Mouse (Mus musculus) layer of hippocampus, adult 9-10 months (tissue): ENCODE measurements around the gene Rps27rt.
"Not testable (repeated sequence)": the region's sequence is repeated elsewhere in the genome, so short reads cannot be mapped to it uniquely, and the experiment has no call there.

Experiments
- DNase-seq: peaks from one replicate; pipeline ENCODE4 v3.0.0; 2022; ENCODE audit warnings: low spot score

The Rps27rt gene

DNA sequence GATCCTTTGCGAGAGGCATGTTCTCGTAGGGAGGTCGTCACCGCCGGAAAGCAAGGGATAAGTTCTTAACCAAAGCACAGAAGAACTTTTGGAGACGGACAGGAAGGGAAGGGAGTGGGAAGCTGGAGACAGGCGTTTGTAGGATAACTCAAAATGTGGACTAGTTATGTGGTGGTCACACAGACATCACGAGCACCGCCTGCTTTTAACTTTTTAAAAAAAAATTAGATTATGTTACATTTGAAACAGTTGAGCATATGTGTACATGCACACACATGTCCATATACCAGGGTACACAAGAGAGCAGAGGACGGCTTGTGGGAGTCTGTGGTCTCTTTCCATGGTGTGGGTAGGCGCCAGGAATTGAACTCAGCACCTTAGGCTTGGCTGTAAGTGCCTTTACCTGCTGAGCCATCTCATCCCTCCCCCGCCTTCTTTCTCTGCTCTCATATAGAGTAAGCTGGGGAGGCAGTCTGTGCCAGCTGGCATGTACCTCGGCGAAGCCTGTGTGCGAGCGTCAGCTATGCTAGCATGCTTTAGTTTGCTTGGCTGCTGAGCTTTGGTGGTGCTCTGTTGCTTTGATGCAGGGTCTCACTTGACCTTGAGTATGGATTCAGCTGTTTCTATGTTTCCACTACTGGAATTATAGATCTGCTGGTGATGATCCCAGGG lies at the start of gene Rps27rt:
Rps27rt (minus strand) TSS at position 51 of the 672 bp plus-strand sequence.
- no peak for DNase-seq

DNA sequence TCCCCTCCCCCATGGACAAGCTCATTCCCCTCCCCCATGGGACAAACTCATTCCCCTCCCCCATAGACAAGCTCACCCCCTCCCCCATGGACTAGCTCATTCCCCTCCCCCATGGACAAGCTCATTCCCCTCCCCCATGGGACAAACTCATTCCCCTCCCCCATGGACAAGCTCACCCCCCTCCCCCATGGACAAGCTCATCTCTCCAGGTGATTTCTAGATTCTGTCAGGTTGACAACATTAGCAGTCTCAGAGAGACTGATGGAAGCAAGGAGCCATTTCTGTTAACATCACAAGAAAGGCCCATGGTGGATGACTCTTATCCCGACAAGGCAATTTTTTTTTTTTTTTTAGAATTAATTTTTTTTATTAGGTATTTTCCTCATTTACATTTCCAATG lies 48.5 kb upstream of the Rps27rt start:
- not testable (repeated sequence) for DNase-seq

GRCm38 (mm10) chr9:115030581-115030980 lies 48.0 kb upstream of the Rps27rt start:
- DNase-seq = no peak

DNA sequence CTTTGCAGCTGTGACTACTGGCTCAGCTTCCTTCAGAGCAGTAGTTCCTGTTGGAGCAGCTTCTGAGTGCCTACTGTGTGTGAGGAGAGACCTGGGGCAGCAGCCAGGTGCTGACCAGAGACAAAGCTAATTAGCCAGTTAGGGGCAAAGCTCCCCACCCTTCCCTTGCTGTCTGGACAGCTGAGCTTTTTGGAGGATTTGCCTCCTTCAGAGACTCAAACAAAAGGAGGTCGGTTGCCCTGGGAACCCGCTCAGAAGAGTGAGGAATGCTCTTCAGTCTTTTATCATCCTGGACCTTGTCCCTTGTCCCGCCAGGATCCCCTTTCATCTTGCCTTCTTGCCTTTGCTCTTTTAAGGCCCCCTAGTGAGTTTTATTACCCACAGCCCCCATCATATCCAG lies 46.8 kb upstream of the Rps27rt start:
- DNase-seq = no peak

GRCm38 (mm10) chr9:115023708-115024383 lies 41.3 kb upstream of the Rps27rt start:
- no peak for DNase-seq

DNA sequence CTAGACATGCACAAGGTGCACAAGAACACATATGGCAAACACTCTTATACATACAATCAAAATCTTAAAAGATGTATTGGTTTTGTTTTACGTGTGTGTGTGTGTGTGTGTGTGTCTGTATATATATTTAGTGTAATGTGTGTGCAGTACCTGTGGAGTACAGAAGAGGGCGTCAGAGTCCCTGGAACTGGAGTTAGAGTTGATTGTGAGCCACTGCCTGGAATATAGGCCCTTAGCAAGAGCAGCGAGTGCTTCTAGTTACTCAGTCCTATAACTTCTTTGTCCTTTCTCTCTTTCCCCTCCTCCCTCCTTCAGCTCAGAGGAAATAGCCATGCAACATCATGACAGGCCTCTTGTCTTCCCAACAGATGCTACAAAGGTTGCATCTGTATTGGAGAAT lies 40.6 kb upstream of the Rps27rt start:
- DNase-seq = no peak

GRCm38 (mm10) chr9:115021419-115021818 lies 38.9 kb upstream of the Rps27rt start:
- DNase-seq = no peak

DNA sequence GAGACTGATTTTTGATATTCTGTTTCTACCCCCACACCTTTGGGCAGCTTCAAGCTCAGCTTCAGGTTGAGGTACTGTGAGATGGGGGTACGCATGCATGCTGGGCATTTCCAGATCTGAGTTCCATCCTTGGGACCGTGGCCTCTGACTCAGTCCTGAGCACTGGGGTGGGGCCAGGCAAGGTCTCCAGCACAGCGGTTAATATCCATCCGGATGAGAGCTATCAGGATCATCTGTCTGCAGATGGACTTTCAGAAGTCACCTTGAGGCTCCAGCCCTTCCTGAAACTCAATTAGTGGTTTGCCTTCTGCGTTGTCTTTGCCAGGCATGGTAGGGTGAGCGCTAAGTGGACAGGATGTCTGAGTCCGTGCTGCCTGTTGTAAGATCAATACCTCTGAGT lies 37.6 kb upstream of the Rps27rt start:
- DNase-seq = no peak

DNA sequence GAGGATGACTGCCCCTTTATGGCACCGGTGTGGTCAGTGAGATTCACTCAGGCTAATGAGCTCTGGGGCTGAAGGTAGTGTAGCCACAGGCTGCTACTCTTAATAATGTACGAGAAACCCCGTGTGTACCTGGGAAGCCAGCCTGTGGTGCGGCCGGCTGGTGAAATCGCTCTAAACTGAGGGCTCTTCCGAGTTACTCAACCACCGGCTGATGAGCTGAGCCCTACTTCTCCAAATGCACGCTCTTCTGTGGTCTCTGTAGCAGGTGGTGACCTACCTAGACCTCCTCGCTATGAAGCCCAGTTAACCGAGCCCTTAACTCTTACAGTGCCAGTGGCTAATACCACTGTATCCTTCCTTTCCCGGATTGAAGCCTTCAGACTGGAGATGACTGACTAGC lies 29.8 kb upstream of the Rps27rt start:
- DNase-seq = no peak

DNA sequence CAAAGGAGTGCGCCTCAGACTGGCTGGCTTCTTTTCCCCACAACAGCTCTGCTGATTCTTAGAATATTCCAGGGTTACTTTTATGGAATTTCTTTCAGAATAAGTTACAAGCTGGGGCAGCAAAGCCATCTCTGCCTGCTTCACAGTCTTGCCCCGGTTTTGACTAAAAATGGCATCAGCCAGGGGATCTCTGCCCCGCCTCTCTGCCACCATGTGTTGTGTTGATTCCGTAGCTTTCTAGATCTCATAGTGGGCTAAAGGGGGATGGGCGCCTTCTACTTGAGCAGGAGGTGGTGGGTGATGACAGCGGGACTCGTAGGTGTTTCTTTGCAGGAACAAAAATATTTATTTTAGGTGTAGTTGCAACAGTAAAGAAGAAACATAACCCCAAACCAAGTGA lies 25.7 kb upstream of the Rps27rt start:
- no peak for DNase-seq

GRCm38 (mm10) chr9:115007776-115008175 lies 25.2 kb upstream of the Rps27rt start:
- DNase-seq = no peak

GRCm38 (mm10) chr9:115005446-115005845 lies 22.9 kb upstream of the Rps27rt start:
- no peak for DNase-seq

DNA sequence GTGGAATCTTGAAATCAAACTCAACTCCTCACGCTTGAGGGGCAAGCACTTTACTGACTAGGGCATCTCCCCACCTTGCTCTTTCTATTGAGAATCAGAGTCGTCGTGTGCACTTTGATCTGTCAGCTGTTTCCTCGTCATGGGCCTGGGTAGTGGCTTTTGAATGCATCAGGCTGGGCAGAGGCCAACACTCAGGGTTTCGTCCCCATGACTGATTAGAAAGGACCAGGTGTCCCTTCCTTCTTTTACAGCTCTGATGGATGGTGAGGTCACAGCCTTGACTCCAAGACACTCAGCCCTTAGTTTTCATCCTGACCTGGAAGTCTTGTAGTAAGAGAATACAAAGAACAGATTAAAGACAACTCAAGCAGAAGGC lies 17.2 kb upstream of the Rps27rt start:
- DNase-seq = no peak

- no peak for DNase-seq
Observed at GRCm38 (mm10) chr9:114999010-114999770, 16.7 kb upstream of the Rps27rt start.

DNA sequence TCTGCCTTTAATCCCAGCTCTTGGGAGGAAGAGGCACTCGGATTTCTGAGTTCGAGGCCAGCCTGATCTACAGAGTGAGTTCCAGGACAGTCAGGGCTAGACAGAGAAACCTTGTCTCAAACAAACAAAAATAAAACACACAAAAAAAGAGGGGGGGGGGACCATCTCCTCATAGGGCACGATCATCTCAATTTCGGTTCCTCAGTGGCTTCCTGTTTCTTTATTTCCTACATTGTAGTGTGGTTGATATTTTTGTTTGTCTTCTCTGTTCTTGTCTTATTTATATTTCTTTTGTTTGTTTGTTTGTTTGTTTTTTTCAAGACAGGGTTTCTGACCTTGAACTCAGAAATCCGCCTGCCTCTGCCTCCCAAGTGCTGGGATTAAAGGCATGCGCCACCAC lies 13.9 kb upstream of the Rps27rt start:
- no peak for DNase-seq

- no peak for DNase-seq
Observed at GRCm38 (mm10) chr9:114995716-114996115, 13.2 kb upstream of the Rps27rt start.

- no peak for DNase-seq
Observed at GRCm38 (mm10) chr9:114995250-114995649, 12.7 kb upstream of the Rps27rt start.

GRCm38 (mm10) chr9:114992528-114992927 lies 10.0 kb upstream of the Rps27rt start:
- no peak for DNase-seq

GRCm38 (mm10) chr9:114990421-114990820 lies 7.9 kb upstream of the Rps27rt start:
- DNase-seq = no peak

- DNase-seq = no peak
Observed at GRCm38 (mm10) chr9:114988610-114989327, 6.2 kb upstream of the Rps27rt start.

DNA sequence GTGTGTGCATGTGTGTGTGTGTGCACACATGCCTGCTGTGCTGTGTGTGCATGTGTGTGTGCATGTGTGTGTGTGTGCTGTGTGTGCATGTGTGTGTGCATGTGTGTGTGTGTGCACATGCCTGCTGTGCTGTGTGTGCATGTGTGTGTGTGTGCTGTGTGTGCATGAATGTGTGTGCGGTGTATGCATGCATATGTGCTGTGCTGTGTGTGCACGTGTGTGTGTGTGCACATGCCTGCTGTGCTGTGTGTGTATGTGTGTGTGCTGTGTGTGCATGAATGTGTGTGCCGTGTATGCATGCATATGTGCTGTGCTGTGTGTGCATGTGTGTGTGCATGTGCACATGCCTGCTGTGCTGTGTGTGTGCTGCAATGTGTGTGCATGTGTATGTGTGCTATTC lies 5.5 kb upstream of the Rps27rt start:
- no peak for DNase-seq

DNA sequence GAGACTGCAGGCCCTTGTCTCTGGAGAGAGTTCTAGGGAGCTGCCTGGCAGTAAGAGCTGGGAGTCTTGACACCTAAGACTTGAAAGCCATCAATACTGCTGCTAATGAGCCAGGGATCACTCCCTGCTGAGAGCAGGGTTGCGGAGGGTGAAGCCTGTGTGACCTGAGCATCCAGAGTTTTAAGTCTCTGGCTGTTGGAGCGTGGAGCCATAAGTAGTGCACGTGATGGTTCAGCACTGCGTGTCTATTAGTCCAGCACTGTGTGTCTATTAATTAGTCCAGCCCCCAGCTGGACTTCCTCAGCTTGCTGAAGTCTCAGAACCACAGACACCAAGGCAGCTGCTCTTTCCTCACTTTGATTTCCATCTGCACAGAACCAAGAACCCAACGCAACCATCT lies 3.8 kb upstream of the Rps27rt start:
- DNase-seq = no peak

DNA sequence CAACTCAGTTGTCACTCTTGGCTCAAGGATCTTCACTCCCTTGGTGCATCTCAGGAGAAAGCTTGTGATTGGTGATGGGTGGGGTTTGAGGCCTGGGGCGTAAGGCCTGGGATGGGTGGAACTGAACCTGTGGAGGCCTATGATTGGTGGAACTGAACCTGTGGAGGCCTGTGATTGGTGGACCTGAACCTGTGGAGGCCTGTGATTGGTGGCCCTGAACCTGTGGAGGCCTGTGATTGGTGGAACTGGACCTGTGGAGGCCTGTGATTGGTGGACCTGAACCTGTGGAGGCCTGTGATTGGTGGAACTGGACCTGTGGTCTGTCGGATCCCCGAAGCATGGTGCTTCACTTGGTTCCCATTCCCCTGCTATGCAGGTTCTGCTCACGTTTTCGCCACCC lies 3.2 kb upstream of the Rps27rt start:
- DNase-seq = no peak
